Mouse (Mus musculus) intestine, embryonic 16.5 days (tissue): ENCODE results near the gene Ammecr1. TPM values are rescaled to one million over a fixed set of nuclear protein-coding genes. Genes with fewer than 3 reads are reported as not detected.

ENCODE experiments used
- ATAC-seq: fragments of 200-750 bp; cut with Nextera tagmentation; 2 replicates; pipeline ENCODE4 v1.8.0; 2017; ENCODE audit warnings: moderate TSS enrichment, moderate library complexity
- H3K27ac ChIP-seq: fragments of 300-500 bp; sonication (generic); 2 replicates; pipeline ENCODE4 v1.5.1; 2014; ENCODE audit warnings: mild to moderate bottlenecking, low read length
- H3K27me3 ChIP-seq: fragments of 300-500 bp; sonication (generic); replicated peaks from 2 replicates; pipeline ENCODE4 v1.6.1; 2014; ENCODE audit warnings: low read length, control low read depth, mixed read lengths; ENCODE audit not compliant: control insufficient read depth, insufficient read depth
- H3K36me3 ChIP-seq: fragments of 300-500 bp; sonication (generic); 2 replicates; pipeline ENCODE4 v1.6.1; 2014; ENCODE audit warnings: low read length, control low read depth; ENCODE audit not compliant: control insufficient read depth, insufficient read depth
- H3K4me1 ChIP-seq: fragments of 300-500 bp; sonication (generic); 2 replicates; pipeline ENCODE4 v1.6.1; 2014; ENCODE audit warnings: low read length, control low read depth, mixed read lengths; ENCODE audit not compliant: control insufficient read depth, insufficient read depth
- H3K4me2 ChIP-seq: fragments of 300-500 bp; sonication (generic); 2 replicates; pipeline ENCODE4 v1.6.1; 2014; ENCODE audit warnings: low read depth, low read length, control low read depth
- H3K4me3 ChIP-seq: fragments of 300-500 bp; sonication (generic); 2 replicates; pipeline ENCODE4 v1.5.1; 2014; ENCODE audit warnings: mild to moderate bottlenecking, low read length
- H3K9ac ChIP-seq: fragments of 300-500 bp; sonication (generic); 2 replicates; pipeline ENCODE4 v1.6.1; 2014; ENCODE audit warnings: low read depth, low read length
- H3K9me3 ChIP-seq: fragments of 300-500 bp; sonication (generic); 2 replicates; pipeline ENCODE4 v1.6.1; 2016; ENCODE audit warnings: low read length, control low read depth; ENCODE audit not compliant: control insufficient read depth
- WGBS: fragments of 180-500 bp; shearing (Covaris S2); extraction: QIAGEN DNeasy Blood & Tissue Kit; methylation state at CpG from one replicate; pipeline ENCODE4 v1.1.7; 2014; 5-methylcytosine and 5-hydroxymethylcytosine counted together
- polyA plus RNA-seq: library from polyadenylated mRNA; unstranded; fragments of >200 nt; fragmentation: Nextera tagmentation; extraction: Ambion mirVana; gene quantifications from 2 replicates; pipeline ENCODE4 v1.2.1, GENCODE M21; 2015

Gene Ammecr1
- polyA plus RNA-seq, 1 experiment from 2014 or later, result 5.8 TPM

DNA sequence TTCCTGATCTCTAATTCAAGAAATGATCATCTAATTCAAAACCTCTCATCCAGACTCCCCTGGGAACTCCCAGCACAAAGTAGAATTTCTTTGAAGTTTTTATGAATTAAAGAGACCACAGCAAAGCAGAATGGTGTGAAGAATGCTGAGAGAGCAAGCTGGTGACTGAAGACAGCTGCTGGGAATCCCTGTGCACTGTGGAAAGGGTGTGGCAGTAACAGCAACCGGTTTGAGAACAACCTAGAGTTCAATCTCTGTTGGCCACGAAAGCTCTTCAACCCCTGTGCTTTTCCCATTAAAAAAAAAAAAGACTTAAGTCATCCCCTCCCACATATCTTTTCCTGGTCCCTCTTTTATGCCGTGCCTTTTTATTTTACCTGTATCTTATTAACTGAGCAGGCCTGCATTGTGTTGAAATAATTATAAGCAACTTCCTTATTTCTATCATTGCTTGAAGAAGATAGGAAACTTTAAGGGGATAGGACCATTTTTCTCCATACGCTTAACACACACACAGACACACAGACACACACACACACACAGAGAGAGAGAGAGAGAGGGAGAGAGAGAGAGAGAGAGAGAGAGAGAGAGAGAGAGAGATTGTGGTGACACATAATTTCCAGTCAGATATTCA lies 6.7 kb downstream of the Ammecr1 start:
- 55% methylated on average over 4 of the region's 4 CpGs for WGBS

DNA sequence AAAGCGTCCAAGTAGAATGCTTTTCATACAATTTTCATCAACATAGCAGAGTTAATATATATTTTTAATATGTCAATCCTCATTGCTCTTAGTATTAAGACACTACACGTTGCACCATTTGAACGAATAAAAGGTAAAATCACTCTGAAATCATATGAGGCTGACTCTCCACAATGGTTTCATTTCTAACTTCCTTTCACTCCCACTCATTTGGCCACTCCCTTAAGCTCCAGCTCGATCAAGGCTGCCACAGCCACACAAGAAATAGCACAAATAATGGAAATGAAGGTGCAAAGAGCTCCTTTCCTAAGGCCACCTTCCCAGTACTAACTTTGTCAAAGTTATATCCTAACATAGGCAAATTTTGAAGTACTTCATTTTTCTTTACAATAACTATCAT lies 38.1 kb downstream of the Ammecr1 start:
- no peaks in the 10 kb centered on the region for H3K36me3 ChIP-seq
- H3K9me3 ChIP-seq, result no peaks in the 10 kb centered on the region
- WGBS, result 69% methylated on average over 4 of the region's 4 CpGs
- no peak overlapping the region for H3K4me2 ChIP-seq
- no peak for ATAC-seq
- no peak overlapping the region for H3K9ac ChIP-seq
- H3K27me3 ChIP-seq, result no peaks in the 10 kb centered on the region
- no peak overlapping the region for H3K4me3 ChIP-seq
- no peaks in the 10 kb centered on the region for H3K4me1 ChIP-seq
- H3K27ac ChIP-seq, result no peak overlapping the region

More for the DNA sequence above, 6.7 kb downstream of the Ammecr1 start:
- Histone ChIP-seq H3K27ac (no peak overlapping the region), H3K27me3 (no peaks in the 10 kb centered on the region), H3K9ac (no peak overlapping the region), H3K4me2 (no peak overlapping the region), H3K9me3 (no peaks in the 10 kb centered on the region), H3K4me1 (no peaks in the 10 kb centered on the region), H3K36me3 (no peaks in the 10 kb centered on the region), H3K4me3 (no peak overlapping the region)
- peak; percentile 71 for ATAC-seq

DNA sequence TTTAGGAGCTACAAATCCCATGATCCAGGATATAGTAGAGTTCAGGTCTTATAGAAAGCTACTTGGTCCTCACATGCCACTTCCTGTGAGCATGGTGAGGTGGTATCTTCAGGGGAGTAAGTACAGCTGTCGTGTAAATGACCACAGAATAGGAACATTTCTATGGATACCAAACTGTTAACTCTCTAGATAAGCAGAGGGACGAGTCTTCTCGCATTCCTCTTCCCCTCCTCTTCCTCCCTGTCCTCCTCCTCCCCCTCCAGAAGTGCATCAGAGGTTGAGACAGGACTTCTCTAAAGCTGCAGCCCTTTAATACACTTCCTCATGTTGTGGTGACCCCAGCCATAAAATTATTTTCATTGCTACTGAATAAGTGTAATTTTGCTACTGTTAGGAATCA lies 49.1 kb downstream of the Ammecr1 start:
- Histone ChIP-seq H3K4me2 (no peak overlapping the region), H3K9me3 (no peaks in the 10 kb centered on the region), H3K27ac (no peak overlapping the region), H3K27me3 (no peaks in the 10 kb centered on the region), H3K4me3 (no peak overlapping the region), H3K4me1 (no peaks in the 10 kb centered on the region), H3K36me3 (no peaks in the 10 kb centered on the region), H3K9ac (no peak overlapping the region)
- no peak for ATAC-seq
- 49% methylated on average over 3 of the region's 3 CpGs for WGBS

DNA sequence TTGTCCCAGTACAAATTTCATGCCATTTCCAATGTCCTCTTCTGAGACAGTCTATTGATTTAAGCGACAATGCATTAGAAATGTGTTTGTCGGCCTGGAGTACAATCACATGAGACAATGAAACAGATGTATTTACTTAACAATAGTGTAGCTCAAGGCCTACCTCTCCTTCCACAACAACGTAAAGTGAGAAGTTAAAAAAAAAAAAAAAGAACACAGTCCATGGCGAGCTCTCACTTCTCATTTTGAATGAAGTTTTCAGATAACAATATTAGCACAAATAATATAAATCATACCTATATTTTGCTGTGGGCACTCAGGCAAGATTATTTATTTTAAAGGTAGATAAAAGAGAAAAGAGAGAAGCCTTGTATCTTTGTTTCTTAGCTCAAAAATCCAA lies 49.8 kb downstream of the Ammecr1 start:
- 64% methylated on average over 4 of the region's 4 CpGs for WGBS

DNA sequence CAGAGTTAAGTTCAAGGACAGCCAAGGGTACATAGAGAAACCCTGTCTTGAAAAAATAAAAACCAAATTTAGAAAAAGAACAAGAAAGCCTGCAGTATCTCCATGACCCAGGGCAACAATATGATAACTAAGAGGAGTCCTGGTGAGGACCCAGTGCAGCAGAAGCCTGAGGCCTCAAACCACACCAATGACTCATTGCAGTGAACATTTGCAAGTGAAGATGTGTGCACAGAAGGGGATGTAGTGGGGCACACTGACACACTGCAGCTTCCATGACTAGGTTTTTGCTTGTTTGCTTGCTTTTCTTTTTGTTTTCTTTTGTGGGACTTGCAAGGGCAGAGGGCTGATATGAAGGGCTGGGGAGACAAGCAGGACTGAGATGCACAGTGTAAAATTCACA lies 52.3 kb downstream of the Ammecr1 start:
- H3K9ac ChIP-seq, result no peak overlapping the region
- no peak for ATAC-seq
- no peak overlapping the region for H3K27ac ChIP-seq
- H3K36me3 ChIP-seq, result no peaks in the 10 kb centered on the region
- no peak overlapping the region for H3K4me3 ChIP-seq
- no peaks in the 10 kb centered on the region for H3K4me1 ChIP-seq
- no peak overlapping the region for H3K4me2 ChIP-seq
- no peaks in the 10 kb centered on the region for H3K27me3 ChIP-seq
- H3K9me3 ChIP-seq, result no peaks in the 10 kb centered on the region

More for the DNA sequence above, 49.8 kb downstream of the Ammecr1 start:
- Histone ChIP-seq H3K27ac (no peak overlapping the region), H3K4me1 (no peaks in the 10 kb centered on the region), H3K4me3 (no peak overlapping the region), H3K27me3 (no peaks in the 10 kb centered on the region), H3K9me3 (no peaks in the 10 kb centered on the region), H3K9ac (no peak overlapping the region), H3K36me3 (no peaks in the 10 kb centered on the region), H3K4me2 (no peak overlapping the region)
- ATAC-seq, result no peak

DNA sequence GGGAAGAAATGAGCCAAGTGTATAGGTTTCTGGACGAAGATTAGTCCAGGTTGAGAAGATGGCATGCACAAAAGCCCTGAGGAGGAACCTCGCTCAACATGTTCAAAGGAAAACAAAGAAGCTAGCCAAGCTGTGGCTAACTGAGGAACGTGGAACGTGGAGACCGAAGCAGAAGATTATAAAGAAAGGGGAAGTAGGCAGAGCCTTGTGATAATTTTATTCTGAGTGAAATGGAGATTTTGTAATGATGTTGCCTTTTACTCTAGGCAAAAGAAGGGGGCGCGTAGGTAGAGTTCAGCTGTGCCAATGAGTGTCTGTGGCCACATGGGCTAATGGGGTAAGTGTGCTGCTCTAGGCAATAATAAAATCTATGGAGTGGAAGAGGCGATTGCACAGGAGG lies 62.7 kb downstream of the Ammecr1 start:
- H3K27ac ChIP-seq, result no peak overlapping the region
- WGBS, result 85% methylated on average over 8 of the region's 8 CpGs
- no peak overlapping the region for H3K4me3 ChIP-seq
- no peak overlapping the region for H3K4me2 ChIP-seq
- H3K4me1 ChIP-seq, result no peaks in the 10 kb centered on the region
- H3K27me3 ChIP-seq, result no peaks in the 10 kb centered on the region
- H3K9me3 ChIP-seq, result no peaks in the 10 kb centered on the region
- H3K9ac ChIP-seq, result no peak overlapping the region
- ATAC-seq, result no peak
- no peaks in the 10 kb centered on the region for H3K36me3 ChIP-seq

DNA sequence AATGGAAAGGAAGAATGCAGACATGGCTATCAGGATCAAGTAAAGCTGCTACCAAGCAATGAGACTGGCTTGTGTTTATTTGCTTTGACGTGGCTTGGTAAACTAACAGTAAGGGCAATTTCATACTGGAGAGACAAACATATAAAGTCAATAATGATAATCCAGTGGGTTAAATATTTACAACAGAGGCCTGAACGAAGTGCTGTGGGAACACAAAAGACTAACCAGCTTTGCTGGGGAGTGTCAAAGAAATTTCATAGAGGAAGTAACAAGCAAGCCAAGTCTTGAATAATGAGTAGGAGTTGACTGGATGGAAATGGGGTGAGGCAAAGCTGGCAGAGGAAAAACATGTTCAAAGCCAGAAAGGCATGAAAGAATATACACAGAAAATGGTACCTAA lies 63.9 kb downstream of the Ammecr1 start:
- H3K4me2 ChIP-seq, result no peak overlapping the region
- ATAC-seq, result peak; percentile 31; the same call in 1 of the 2 replicates
- H3K27ac ChIP-seq, result no peak overlapping the region
- no peaks in the 10 kb centered on the region for H3K36me3 ChIP-seq
- no peak overlapping the region for H3K9ac ChIP-seq
- H3K9me3 ChIP-seq, result no peaks in the 10 kb centered on the region
- H3K4me3 ChIP-seq, result no peak overlapping the region
- no peaks in the 10 kb centered on the region for H3K4me1 ChIP-seq
- 57% methylated on average over 2 of the region's 2 CpGs for WGBS
- H3K27me3 ChIP-seq, result no peaks in the 10 kb centered on the region

DNA sequence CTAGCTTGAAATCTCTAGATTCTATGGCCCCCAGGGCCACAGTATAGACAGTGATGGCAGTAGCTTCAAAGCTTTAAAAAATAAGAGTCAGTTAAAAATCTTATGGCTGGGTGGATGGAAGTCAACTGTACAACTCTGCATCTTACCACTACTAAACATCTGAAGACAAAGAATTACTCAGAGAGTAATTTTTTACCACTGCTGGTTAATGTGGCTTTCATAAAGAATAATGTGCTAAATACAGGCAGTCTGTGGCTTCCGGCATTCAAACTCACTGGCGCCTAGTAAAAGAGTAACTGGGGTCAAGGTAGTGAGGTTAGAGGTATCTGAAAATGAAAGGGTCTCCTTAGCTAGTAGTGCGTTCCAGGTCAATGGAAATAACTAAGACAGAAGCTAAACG lies 64.6 kb downstream of the Ammecr1 start:
- H3K4me3 ChIP-seq, result no peak overlapping the region
- H3K4me1 ChIP-seq, result no peaks in the 10 kb centered on the region
- no peak for ATAC-seq
- H3K27me3 ChIP-seq, result no peaks in the 10 kb centered on the region
- no peak overlapping the region for H3K4me2 ChIP-seq
- 75% methylated on average over 4 of the region's 4 CpGs for WGBS
- H3K36me3 ChIP-seq, result no peaks in the 10 kb centered on the region
- no peak overlapping the region for H3K27ac ChIP-seq
- H3K9me3 ChIP-seq, result no peaks in the 10 kb centered on the region
- no peak overlapping the region for H3K9ac ChIP-seq

DNA sequence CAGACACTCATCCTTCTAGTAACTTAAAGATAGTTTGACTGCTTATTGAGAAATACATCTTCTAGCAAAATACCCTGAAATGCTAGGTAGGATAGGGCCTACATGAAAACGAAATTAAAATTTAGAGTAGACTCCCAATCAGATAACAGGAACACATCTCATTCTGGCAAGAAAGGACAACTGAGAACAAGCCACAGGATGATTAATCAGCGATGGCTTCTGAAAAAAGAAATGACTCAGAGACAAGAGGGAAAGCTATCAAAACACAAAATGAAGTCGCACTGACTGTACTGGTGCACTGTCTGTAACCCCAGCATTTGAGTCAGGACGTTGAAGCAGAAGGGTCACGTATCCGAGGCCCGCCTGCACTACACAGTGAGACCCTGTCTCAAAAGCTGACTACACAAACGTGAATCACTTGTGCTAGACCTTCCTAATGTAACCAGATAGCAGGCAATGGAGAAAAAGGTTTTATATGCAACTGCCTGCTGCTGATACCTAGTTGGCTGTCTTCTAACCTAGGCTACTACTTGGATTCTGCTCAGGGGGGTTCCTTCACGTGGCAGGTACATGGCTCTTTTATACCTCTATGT lies 68.1 kb downstream of the Ammecr1 start:
- Histone ChIP-seq H3K4me1 (no peaks in the 10 kb centered on the region), H3K9ac (no peak overlapping the region), H3K9me3 (no peaks in the 10 kb centered on the region), H3K4me2 (no peak overlapping the region), H3K36me3 (no peaks in the 10 kb centered on the region), H3K27me3 (no peaks in the 10 kb centered on the region), H3K27ac (no peak overlapping the region), H3K4me3 (no peak overlapping the region)
- ATAC-seq, result no peak
- 85% methylated on average over 9 of the region's 9 CpGs for WGBS

DNA sequence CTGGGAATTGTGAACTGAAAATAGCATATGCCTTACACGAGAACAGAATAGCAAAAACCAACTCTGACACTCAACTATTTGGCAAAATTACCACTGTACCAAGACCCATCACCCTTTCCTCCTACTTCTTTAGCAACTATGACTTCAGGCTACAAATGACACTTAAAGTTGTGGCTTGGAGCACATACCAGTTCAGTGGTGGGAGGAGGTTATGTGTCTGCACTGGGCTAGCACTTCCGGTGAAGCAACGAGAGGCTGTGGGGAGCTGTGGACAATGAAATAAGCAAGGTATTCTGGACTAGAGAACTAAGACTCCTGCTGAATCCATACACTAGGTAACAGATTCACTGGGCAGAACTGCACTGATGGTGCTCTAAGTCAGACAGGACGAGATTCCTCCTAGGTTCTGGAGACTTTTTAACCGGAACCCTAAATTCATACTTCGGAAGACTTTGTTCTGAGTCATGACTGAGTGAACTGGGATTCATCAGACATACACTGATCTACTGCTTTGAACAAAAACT lies 69.0 kb downstream of the Ammecr1 start:
- Histone ChIP-seq H3K4me2 (no peak overlapping the region), H3K9ac (no peak overlapping the region), H3K36me3 (no peaks in the 10 kb centered on the region), H3K9me3 (no peaks in the 10 kb centered on the region), H3K4me3 (no peak overlapping the region), H3K27me3 (no peaks in the 10 kb centered on the region), H3K27ac (no peak overlapping the region), H3K4me1 (no peaks in the 10 kb centered on the region)
- 86% methylated on average over 6 of the region's 6 CpGs for WGBS
- no peak for ATAC-seq
